Mouse (Mus musculus) liver, embryonic 16.5 days (tissue): ENCODE results near the gene Olfr49. TPM values are rescaled to one million over a fixed set of nuclear protein-coding genes. Genes with fewer than 3 reads are reported as not detected.
A peak's percentile ranks its signal among the peaks of the same experiment; 100 is the strongest.
"Not testable (repeated sequence)": the region's sequence is repeated elsewhere in the genome, so short reads cannot be mapped to it uniquely, and the experiment has no call there.

Experiments
- ATAC-seq: fragments of 200-750 bp; cut with Nextera tagmentation; 2 replicates; pipeline ENCODE4 v1.8.0; 2017; ENCODE audit warnings: low read depth, mild to moderate bottlenecking, moderate number of reproducible peaks, moderate library complexity
- H3K27ac ChIP-seq: fragments of 300-500 bp; sonication (generic); 2 replicates; pipeline ENCODE4 v1.5.1; 2014; ENCODE audit warnings: mild to moderate bottlenecking, low read length
- H3K27me3 ChIP-seq: fragments of 300-500 bp; sonication (generic); 2 replicates; pipeline ENCODE4 v1.6.1; 2014; ENCODE audit warnings: low read depth, low read length, mixed read lengths; ENCODE audit not compliant: control insufficient read depth, insufficient read depth
- H3K36me3 ChIP-seq: fragments of 300-500 bp; sonication (generic); 2 replicates; pipeline ENCODE4 v1.6.1; 2014; ENCODE audit warnings: mild to moderate bottlenecking; ENCODE audit not compliant: control insufficient read depth, insufficient read depth
- H3K4me1 ChIP-seq: fragments of 300-500 bp; sonication (generic); 2 replicates; pipeline ENCODE4 v1.6.1; 2014; ENCODE audit warnings: low read depth, low read length, mixed read lengths; ENCODE audit not compliant: control insufficient read depth
- H3K4me2 ChIP-seq: fragments of 300-500 bp; sonication (generic); 2 replicates; pipeline ENCODE4 v1.6.1; 2014; ENCODE audit warnings: low read depth, low read length, mixed read lengths
- H3K4me3 ChIP-seq: fragments of 300-500 bp; sonication (generic); 2 replicates; pipeline ENCODE4 v1.5.1; 2014; ENCODE audit warnings: low read depth, mild to moderate bottlenecking, low read length
- H3K9ac ChIP-seq: fragments of 300-500 bp; sonication (generic); 2 replicates; pipeline ENCODE4 v1.6.1; 2014; ENCODE audit warnings: low read depth, low read length
- H3K9me3 ChIP-seq: fragments of 300-500 bp; sonication (generic); replicated peaks from 2 replicates; pipeline ENCODE4 v1.6.1; 2016; ENCODE audit warnings: low read length; ENCODE audit not compliant: control insufficient read depth
- WGBS: fragments of 180-500 bp; shearing (Covaris S2); extraction: QIAGEN DNeasy Blood & Tissue Kit; methylation state at CpG from one replicate; pipeline ENCODE4 v1.1.7; 2014; ENCODE audit not compliant: insufficient replicate concordance; 5-methylcytosine and 5-hydroxymethylcytosine counted together
- polyA plus RNA-seq: library from polyadenylated mRNA; unstranded; fragments of >200 nt; fragmentation: Nextera tagmentation; extraction: Ambion mirVana; gene quantifications from 2 replicates; pipeline ENCODE4 v1.2.1, GENCODE M21; 2015

Olfr49 gene
- polyA plus RNA-seq, 1 experiment from 2014 or later = not detected

- Histone ChIP-seq H3K27me3 (no peaks in the 10 kb centered on the region), H3K4me3 (no peak overlapping the region), H3K36me3 (peaks cover 5% of the 10 kb centered on the region), H3K4me2 (no peak overlapping the region), H3K9me3 (no peaks in the 10 kb centered on the region), H3K4me1 (peaks cover 35% of the 10 kb centered on the region), H3K9ac (no peak overlapping the region), H3K27ac (no peak overlapping the region)
- WGBS = 49% methylated on average over 21 of the region's 21 CpGs
- no peak for ATAC-seq
Observed at GRCm38 (mm10) chr14:54231176-54231956, 53.4 kb downstream of the Olfr49 start.

GRCm38 (mm10) chr14:54230638-54231150, 54.0 kb downstream of the Olfr49 start:
- peaks cover 35% of the 10 kb centered on the region for H3K4me1 ChIP-seq

GRCm38 (mm10) chr14:54229849-54230248, 54.9 kb downstream of the Olfr49 start:
- ATAC-seq, H3K27me3 ChIP-seq, H3K9ac ChIP-seq, H3K27ac ChIP-seq, H3K9me3 ChIP-seq, H3K4me2 ChIP-seq, H3K4me3 ChIP-seq, H3K36me3 ChIP-seq: not testable (repeated sequence)
- H3K4me1 ChIP-seq = peaks cover 35% of the 10 kb centered on the region
- 58% methylated on average over 3 of the region's 4 CpGs for WGBS

More at GRCm38 (mm10) chr14:54230638-54231150, 54.0 kb downstream of the Olfr49 start:
- H3K9me3 ChIP-seq = no peaks in the 10 kb centered on the region
- no peaks in the 10 kb centered on the region for H3K27me3 ChIP-seq
- H3K9ac ChIP-seq = no peak overlapping the region
- ATAC-seq = no peak
- no peak overlapping the region for H3K4me2 ChIP-seq
- peaks cover 5% of the 10 kb centered on the region for H3K36me3 ChIP-seq
- 57% methylated on average over 14 of the region's 14 CpGs for WGBS
- H3K4me3 ChIP-seq = no peak overlapping the region
- no peak overlapping the region for H3K27ac ChIP-seq

DNA sequence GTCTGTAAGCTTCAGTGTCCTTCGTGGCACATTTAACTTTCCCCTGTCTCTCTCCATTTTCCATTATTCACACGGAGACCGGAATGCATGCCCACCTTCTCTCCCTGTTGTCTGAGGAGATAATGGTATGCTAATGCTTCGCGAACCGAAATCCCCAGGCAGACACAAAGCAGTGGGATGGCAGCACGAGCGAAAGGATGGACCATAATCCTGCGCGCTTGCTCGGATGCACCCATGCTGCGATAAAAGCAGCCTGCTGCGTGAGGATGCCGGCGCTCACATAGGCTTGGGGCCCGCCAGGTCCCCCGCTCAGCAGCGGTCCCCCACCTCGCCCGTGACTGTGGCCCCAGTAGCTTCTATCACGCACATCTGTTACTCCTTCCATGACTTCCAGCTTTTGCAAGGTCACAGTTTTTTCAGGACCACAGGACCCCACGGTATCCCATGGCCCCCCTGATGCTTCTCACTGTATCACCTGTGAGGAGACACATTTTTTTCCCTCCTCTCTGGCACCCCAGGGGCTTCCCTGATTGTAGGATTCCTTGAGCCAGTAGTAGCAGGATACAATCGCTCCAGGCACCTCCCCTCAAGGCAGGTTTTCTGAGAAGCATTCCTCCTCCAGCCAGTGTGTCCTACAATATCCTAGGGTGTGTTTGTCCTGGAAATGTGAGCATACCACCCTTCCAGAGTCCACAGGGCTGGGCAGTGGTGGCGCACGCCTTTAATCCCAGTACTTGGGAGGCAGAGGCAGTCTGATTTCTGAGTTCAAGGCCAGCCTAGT, 55.6 kb downstream of the Olfr49 start:
- Histone ChIP-seq H3K9me3 (no peaks in the 10 kb centered on the region), H3K4me3 (no peak overlapping the region), H3K4me1 (peaks cover 35% of the 10 kb centered on the region), H3K9ac (no peak overlapping the region), H3K27ac (no peak overlapping the region), H3K27me3 (no peaks in the 10 kb centered on the region), H3K36me3 (no peaks in the 10 kb centered on the region), H3K4me2 (no peak overlapping the region)
- 28% methylated on average over 25 of the region's 25 CpGs for WGBS
- ATAC-seq = no peak

GRCm38 (mm10) chr14:54228501-54228900, 56.2 kb downstream of the Olfr49 start:
- WGBS = 31% methylated on average over 7 of the region's 7 CpGs
- peaks cover 32% of the 10 kb centered on the region for H3K4me1 ChIP-seq
- no peak overlapping the region; the same call in 1 of the 2 replicates for H3K9ac ChIP-seq

More at GRCm38 (mm10) chr14:54228501-54228900, 56.2 kb downstream of the Olfr49 start:
- H3K9me3 ChIP-seq = no peaks in the 10 kb centered on the region
- peak overlapping the region; percentile 52 for H3K4me3 ChIP-seq
- H3K4me2 ChIP-seq = peak overlapping the region; percentile 81
- no peak overlapping the region for H3K27ac ChIP-seq
- no peaks in the 10 kb centered on the region for H3K27me3 ChIP-seq
- ATAC-seq = no peak
- no peaks in the 10 kb centered on the region for H3K36me3 ChIP-seq

Other genes starting within 250 kb of the Olfr49 start
- gene Dad1, start 30.8 kb downstream of the Olfr49 start, polyA plus RNA-seq = 205 and 226 TPM in 2 replicates
- gene Abhd4, start 30.8 kb downstream of the Olfr49 start, polyA plus RNA-seq = 22.6 and 23.0 TPM in 2 replicates
- 15.9 and 17.9 TPM in 2 replicates for gene Oxa1l, start 75.9 kb upstream of the Olfr49 start, polyA plus RNA-seq
- 9.5 and 10.5 TPM in 2 replicates for gene Slc7a7, start 132.8 kb upstream of the Olfr49 start, polyA plus RNA-seq
- gene Mrpl52, start 142.0 kb upstream of the Olfr49 start, polyA plus RNA-seq = 161 and 178 TPM in 2 replicates
- 22.9 and 25.3 TPM in 2 replicates for gene Mmp14, start 146.7 kb upstream of the Olfr49 start, polyA plus RNA-seq
- 17.9 and 19.3 TPM in 2 replicates for gene Lrp10, start 179.2 kb upstream of the Olfr49 start, polyA plus RNA-seq
- gene Rem2, start 191.2 kb upstream of the Olfr49 start, polyA plus RNA-seq = 0.09 and 0.34 TPM in 2 replicates
- 20.6 and 21.6 TPM in 2 replicates for gene Prmt5, start 232.6 kb upstream of the Olfr49 start, polyA plus RNA-seq